Mouse (Mus musculus) heart, adult 11 months (tissue): ENCODE results near the gene Itgae.
"Not testable (repeated sequence)": the region's sequence is repeated elsewhere in the genome, so short reads cannot be mapped to it uniquely, and the experiment has no call there.

Experiments used
- DNase-seq: peaks from one replicate; pipeline ENCODE4 v3.0.0; 2022

Itgae gene

DNA sequence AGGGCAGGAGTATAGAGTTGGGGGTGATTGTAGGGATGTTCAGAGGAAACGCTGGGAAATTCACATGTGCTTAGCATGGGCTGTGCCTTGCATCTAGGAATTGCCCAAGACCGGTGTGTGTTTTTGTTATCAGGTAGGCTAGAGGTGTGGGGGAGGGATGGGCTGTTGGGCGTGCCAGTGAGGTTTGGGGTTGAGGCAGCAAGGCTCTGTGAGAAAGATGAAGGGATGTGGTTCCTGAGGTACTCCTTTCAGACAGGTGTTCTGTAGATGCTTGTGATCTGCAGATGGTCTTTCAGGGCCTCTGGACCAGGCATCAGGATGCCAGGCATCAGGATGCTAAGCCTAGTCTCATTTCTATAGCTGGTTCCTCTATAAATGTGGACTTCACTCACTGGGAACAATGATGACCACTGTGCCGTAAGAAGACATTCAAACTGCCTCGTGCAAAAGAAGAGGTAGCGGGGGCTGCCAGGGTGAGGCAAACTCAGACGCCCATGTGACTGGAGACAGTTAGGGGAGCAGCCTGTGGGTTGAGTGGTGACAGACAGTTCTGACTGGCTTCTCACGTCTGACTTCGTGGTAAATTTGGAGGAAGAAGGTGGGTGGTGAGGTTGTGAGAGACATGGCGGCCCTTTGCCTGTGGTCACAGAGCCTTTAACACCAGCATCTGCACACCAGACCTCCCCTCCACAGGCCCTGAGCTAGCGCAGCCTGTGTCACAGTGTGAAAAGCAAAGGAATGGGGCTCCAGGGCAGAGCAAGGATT lies 4.0 kb downstream of the Itgae start:
- no peak for DNase-seq

GRCm38 (mm10) chr11:73098860-73099259 lies 8.5 kb downstream of the Itgae start:
- DNase-seq = no peak

- DNase-seq = no peak
These were observed 9.8 kb downstream of the Itgae start for GRCm38 (mm10) chr11:73099976-73100750.

GRCm38 (mm10) chr11:73101308-73101707 lies 10.9 kb downstream of the Itgae start:
- no peak for DNase-seq

DNA sequence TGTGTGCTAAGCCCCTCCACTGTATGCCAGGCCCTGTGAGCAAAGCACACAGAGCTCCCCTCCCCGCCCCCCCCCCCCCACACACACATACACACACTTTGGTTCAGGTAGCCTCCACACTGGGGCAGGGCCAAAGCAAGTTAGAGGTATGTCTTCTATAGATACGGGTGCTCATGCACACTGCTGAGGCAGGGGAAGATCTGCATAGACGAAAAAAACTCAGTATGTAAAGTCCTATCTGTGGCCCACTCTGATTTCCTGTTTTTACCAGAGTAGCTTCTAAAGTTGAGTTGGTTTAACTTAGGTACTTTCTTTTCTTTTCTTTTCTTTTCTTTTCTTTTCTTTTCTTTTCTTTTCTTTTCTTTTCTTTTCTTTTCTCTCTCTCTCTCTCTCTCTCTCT lies 14.9 kb downstream of the Itgae start:
- no peak for DNase-seq

GRCm38 (mm10) chr11:73107358-73107757 lies 17.0 kb downstream of the Itgae start:
- DNase-seq = not testable (repeated sequence)

DNA sequence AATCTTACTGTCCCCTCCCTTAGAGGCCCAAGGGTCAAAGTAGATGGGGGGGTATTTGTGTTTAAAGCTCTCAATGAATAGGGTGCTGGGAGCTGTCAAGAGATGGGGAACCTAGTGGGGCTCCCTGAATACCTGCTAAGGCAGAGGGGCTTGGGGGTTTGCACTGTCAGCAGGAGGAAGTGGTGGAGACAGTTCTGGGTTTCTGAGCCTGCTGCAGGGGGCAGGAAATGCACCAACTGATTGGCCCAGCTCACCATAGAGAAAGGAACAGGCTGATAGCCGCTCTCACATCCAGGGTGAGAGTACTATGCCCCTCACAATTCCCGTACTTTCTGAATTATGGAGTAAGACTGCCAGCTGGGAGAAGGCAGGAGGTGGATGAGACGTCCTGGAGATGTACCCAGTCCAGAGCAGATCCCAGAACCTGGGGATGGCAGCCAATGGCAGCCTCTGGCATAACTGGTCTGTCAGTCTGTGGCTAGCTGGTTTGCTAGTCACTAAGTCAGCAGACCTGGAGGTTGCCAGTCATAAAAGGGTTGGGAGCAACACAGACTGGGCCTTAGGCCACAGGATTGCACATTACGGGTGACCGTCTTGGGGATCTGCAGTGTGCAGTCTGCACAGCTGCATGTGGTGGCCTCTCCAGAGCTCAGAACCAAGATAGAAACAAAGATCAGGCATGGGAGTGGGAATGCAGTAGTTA lies 18.0 kb downstream of the Itgae start:
- no peak for DNase-seq

GRCm38 (mm10) chr11:73108898-73109625 lies 18.7 kb downstream of the Itgae start:
- DNase-seq = no peak

- DNase-seq = no peak
These were observed 19.6 kb downstream of the Itgae start for GRCm38 (mm10) chr11:73109941-73110340.

DNA sequence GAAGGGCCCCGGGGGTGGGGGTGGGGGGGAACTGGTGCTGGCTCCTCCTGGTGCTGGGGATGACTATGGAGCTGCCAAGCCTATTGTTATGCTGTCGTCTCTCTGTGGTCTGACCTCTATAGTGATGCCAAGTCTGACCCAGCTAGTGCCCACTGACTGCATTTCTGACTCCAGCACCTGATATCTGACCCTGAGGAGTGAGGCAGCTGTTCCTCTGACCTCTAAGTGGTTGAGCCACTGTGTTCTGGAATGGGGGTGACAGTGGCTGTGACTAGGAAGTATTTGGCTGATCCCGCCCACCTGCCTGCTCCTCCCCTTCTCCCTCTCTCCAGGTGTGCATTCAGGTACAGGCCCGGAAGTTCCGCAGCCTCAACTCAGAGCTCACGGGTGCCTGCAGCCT lies 21.0 kb downstream of the Itgae start:
- no peak for DNase-seq

DNA sequence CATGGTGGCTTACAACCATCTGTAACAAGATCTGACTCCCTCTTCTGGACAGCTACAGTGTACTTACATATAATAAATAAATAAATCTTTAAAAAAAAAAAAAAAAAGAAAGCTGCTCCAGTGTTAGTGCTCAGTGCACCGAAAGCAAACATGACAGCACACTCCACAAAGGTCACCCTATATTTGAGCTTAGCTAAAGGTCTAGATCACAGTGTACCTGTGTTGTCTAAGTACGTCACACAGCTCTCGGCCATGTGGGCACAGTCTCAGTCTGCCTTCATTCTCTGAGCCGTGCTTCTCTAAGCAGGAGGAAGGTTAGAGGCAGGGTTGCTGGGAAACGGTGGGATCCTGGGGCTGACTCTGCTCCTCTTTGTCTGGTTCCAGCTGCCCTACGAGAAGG lies 36.1 kb downstream of the Itgae start:
- no peak for DNase-seq

DNA sequence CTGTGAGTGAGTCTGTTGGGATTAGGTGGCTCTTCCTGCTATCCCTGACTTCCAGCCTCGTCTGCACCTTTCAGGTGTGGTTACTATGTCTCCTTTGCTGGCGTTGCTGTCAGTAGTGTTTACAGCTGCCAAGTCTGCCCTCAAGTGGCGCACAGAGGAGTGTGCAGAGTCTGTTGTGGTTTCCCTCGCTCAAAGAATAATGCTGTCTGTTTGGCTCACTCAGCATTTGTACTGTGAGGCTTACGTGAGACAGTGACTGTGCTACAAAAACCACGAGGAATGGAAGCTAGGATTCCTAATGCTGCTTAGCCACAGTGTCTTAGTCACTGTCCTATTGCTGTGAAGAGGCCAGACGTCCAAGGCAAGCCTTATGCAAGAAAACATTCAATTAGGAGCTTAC lies 40.6 kb downstream of the Itgae start:
- no peak for DNase-seq

GRCm38 (mm10) chr11:73132999-73133398 lies 42.6 kb downstream of the Itgae start:
- DNase-seq = no peak

- DNase-seq = no peak
These were observed 43.8 kb downstream of the Itgae start for GRCm38 (mm10) chr11:73134222-73134621.

- no peak for DNase-seq
These were observed 46.2 kb downstream of the Itgae start for GRCm38 (mm10) chr11:73136587-73136986.

GRCm38 (mm10) chr11:73137116-73137515 lies 46.7 kb downstream of the Itgae start:
- DNase-seq = no peak

DNA sequence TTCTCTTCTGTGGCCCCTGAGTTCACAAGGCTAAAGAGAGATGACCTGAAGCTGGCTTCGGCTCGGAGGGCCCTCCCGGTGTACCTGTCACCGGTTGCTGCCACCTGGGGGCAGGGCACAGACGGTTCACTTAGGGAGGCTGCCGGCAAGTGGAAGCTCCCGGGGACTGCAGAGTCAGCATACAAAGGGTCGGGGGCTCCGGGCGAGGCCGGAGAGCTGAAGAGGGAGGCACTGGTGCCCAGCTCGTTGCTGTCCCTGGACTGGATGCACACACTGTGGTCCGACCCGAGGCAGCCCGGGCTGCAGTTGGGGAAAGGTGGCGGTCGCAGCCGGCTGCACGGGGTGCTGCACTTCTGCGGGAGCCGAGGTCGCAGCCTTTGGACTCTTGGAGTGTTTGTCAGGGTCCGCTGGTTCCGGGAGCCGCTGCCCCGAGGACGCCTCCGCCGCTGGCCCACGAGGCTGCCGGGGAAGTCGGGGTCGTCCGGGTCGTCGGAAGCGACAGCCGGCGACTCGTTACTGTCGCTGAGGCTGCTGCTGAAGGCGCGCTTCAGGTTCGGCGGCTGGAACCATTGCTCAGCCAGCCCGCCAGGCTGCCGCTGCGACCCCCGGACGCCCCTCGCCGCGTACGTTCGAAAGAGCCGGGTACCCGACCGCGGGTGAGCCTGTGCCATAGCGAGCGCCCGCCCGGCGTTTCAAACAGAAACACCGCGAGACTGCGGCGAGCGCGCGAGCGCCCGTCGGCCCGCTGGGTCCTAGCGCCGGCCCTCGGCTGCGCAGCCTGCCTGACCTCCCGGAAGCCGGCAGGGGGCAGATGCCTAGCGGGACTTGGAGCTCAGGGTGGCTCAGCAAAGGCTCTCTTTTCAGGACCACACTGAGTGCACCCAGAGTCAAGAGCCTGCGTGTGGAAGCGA lies 47.5 kb downstream of the Itgae start, which contains the start of gene Haspin:
Gene Haspin, minus strand, starts transcription at position 704 of the 911 bp plus-strand sequence.
- DNase-seq = peak; percentile 98

DNA sequence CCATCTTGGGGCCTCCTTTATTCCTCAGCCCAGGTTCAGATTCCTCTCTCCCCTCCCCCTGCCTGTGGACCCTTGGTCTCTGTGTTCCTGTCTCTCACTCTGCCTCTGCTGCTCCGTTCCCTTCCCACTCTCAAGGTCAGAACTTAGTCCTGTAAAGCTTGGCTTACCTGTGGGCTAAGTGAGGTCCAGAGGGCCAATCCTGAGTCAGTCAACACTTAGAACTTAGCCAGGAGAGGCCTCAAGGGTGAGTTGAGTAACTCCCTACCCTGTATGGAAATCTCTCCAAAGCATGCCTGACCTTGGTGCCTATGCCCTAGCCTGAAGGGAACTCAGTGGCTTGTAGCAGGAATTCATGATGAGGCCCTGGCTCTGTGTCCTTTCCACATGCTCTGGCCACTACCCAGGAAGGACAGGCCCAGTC lies 53.9 kb downstream of the Itgae start:
- DNase-seq = peak; percentile 92

DNA sequence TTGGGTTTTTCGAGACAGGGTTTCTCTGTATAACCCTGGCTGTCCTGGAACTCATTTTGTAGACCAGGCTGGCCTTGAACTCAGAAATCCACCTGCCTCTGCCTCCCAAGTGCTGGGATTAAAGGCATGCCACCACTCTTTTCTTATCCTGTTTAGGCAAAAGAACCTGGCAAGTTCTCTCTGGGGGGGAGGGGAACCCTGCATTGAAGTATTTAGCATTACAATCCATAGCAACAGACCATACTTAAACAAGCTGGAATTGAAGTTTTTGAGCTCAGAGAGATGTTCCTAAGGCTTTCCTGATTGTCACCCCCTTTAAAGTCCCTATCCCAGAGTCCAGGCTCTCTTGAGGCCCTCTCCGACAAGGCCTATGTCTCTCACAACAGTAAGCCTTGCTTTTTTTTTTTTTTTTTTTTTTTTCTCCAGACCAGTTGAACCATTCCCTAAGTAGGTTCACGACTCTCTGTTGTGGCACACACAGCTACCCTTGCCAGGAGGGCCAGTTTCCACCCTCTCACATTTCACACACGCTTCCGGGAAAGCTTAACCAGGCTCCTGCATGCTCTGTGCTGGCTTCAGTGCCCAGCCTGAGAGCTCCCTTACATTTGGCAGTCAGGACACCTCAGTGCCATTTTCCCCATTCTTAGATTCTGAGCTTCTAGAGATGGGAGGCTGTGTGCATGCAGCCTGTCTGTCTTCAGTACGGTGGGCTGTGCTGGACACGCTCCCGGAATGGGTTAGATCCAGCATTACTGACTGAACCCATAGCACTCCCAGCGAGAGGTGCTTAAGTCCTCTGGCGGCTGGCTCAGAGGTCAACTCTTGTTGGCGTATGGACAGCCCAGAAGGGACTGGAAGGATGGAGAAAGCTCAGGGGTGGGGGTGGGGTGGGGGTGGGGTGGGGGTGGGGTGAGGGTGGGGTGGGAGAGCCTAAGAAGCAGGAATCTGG lies 55.9 kb downstream of the Itgae start:
- DNase-seq = peak; percentile 81

- peak; percentile 52 for DNase-seq
These were observed 56.6 kb downstream of the Itgae start for GRCm38 (mm10) chr11:73146975-73147365.

- DNase-seq = peak; percentile 71
These were observed 57.8 kb downstream of the Itgae start for GRCm38 (mm10) chr11:73148209-73148608.
